Mouse (Mus musculus) liver, embryonic 14.5 days (tissue): ENCODE data around the gene Tbl1x. TPM values are rescaled to one million over a fixed set of nuclear protein-coding genes. Genes with fewer than 3 reads are reported as not detected.

Source experiments
- ATAC-seq: fragments of 200-750 bp; cut with Nextera tagmentation; 2 replicates; pipeline ENCODE4 v1.8.0; 2017; ENCODE audit warnings: moderate number of reproducible peaks, mild to moderate bottlenecking, moderate library complexity; ENCODE audit not compliant: insufficient read depth
- DNase-seq, 3 experiments: peaks; one replicate each; pipeline ENCODE4 v3.0.0-alpha.2; 2012 to 2013; ENCODE audit warnings: low read depth in 3 of 3, low spot score in 3 of 3
- H3K27ac ChIP-seq: fragments of 300-500 bp; sonication (generic); 2 replicates; pipeline ENCODE4 v1.5.1; 2014; ENCODE audit warnings: moderate library complexity, mild to moderate bottlenecking, control low read depth, inconsistent platforms
- H3K27me3 ChIP-seq: fragments of 300-500 bp; sonication (generic); 2 replicates; pipeline ENCODE4 v1.6.1; 2014; ENCODE audit warnings: mild to moderate bottlenecking, low read length, moderate library complexity; ENCODE audit not compliant: control insufficient read depth, insufficient read depth
- H3K36me3 ChIP-seq: fragments of 300-500 bp; sonication (generic); replicated peaks from 2 replicates; pipeline ENCODE4 v1.6.1; 2014; ENCODE audit warnings: low read depth; ENCODE audit not compliant: control insufficient read depth, insufficient read depth
- H3K4me1 ChIP-seq, 2 experiments: fragments of 200-500 bp in 1 of 2; fragments of 300-500 bp in 1 of 2; sonication (generic) in 1 of 2; replicated peaks; 2 replicates each; pipeline ENCODE4 v1.6.1; 2012 to 2014; ENCODE audit warnings: antibody characterized with exemption in 1 of 2, inconsistent platforms in 1 of 2, low read length in 1 of 2; ENCODE audit not compliant: control insufficient read depth in 2 of 2, insufficient read depth in 2 of 2
- H3K4me2 ChIP-seq: fragments of 300-500 bp; sonication (generic); 2 replicates; pipeline ENCODE4 v1.6.1; 2014; ENCODE audit warnings: low read depth, mild to moderate bottlenecking, control low read depth, moderate library complexity
- H3K4me3 ChIP-seq, 2 experiments: fragments of 200-500 bp in 1 of 2; fragments of 300-500 bp in 1 of 2; sonication (generic) in 1 of 2; 2 replicates each; pipeline ENCODE4 v1.5.1; 2012 to 2014; ENCODE audit warnings: low read depth in 2 of 2, low read length in 2 of 2, mild to moderate bottlenecking in 2 of 2, control low read depth in 1 of 2, inconsistent platforms in 1 of 2, moderate library complexity in 1 of 2; ENCODE audit not compliant: insufficient read depth in 1 of 2
- H3K9ac ChIP-seq: fragments of 300-500 bp; sonication (generic); replicated peaks from 2 replicates; pipeline ENCODE4 v1.6.1; 2014; ENCODE audit warnings: mild to moderate bottlenecking, control low read depth, moderate library complexity
- H3K9me3 ChIP-seq: fragments of 300-500 bp; sonication (generic); 2 replicates; pipeline ENCODE4 v1.6.1; 2016; ENCODE audit warnings: low read length, mixed read lengths; ENCODE audit not compliant: control insufficient read depth
- CTCF ChIP-seq: IDR thresholded peaks from 2 replicates; pipeline ENCODE4 v1.5.1; 2016; ENCODE audit warnings: antibody characterized with exemption, low read depth, control low read depth
- EP300 ChIP-seq: IDR thresholded peaks from 2 replicates; pipeline ENCODE4 v1.6.1; 2016; ENCODE audit warnings: antibody characterized with exemption, low read depth
- WGBS: fragments of 180-500 bp; shearing (Covaris S2); extraction: QIAGEN DNeasy Blood & Tissue Kit; methylation state at CpG from one replicate; pipeline ENCODE4 v1.1.7; 2014; ENCODE audit not compliant: insufficient replicate concordance; 5-methylcytosine and 5-hydroxymethylcytosine counted together
- polyA plus RNA-seq, 2 experiments: library from polyadenylated mRNA; depleted of rRNA in 1 of 2; stranded (reverse) in 1 of 2; unstranded in 1 of 2; fragments of >200 nt; fragmentation: Nextera tagmentation in 1 of 2; extraction: Ambion mirVana in 1 of 2; gene quantifications; 2 replicates each; pipeline versions ENCODE4 v1.2.1 to v1.2.3; 2012 to 2014

Gene Tbl1x
- polyA plus RNA-seq, 2 experiments: 7.6 to 14.2 TPM

DNA sequence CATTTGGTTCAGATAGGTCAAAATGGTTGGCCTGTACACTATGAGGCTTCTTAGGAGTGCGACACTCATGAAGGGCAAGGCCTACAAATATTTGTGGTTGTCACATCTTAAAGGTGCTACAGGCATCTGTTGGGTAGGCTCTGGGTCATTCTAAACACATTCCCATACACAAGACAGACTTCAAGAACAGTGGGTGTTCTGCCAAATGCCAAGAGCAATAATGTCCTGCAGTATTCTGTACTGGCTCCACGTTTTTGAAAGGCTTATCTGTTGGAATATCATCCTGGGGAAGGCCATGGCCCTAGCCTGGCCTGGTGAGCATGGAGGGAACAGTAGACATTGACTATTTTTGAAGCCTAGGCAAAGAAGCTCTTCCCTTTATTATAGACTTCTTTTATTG lies 87.9 kb downstream of the Tbl1x start:
- DNase-seq (no peak), ATAC-seq (no peak)
- Histone ChIP-seq H3K36me3 (no peaks in the 10 kb centered on the region), H3K4me2 (no peak overlapping the region), H3K27me3 (no peaks in the 10 kb centered on the region), H3K9me3 (no peaks in the 10 kb centered on the region), H3K4me3 (no peak overlapping the region), H3K9ac (no peak overlapping the region), H3K4me1 (peaks cover 0 to 5% of the 10 kb centered on the region in 2 experiments; a peak in 1 of 4 replicates), H3K27ac (no peak overlapping the region)
- TF ChIP-seq CTCF: no peak
- no peak for TF ChIP-seq EP300
- 51% methylated on average over 2 of the region's 2 CpGs for WGBS

DNA sequence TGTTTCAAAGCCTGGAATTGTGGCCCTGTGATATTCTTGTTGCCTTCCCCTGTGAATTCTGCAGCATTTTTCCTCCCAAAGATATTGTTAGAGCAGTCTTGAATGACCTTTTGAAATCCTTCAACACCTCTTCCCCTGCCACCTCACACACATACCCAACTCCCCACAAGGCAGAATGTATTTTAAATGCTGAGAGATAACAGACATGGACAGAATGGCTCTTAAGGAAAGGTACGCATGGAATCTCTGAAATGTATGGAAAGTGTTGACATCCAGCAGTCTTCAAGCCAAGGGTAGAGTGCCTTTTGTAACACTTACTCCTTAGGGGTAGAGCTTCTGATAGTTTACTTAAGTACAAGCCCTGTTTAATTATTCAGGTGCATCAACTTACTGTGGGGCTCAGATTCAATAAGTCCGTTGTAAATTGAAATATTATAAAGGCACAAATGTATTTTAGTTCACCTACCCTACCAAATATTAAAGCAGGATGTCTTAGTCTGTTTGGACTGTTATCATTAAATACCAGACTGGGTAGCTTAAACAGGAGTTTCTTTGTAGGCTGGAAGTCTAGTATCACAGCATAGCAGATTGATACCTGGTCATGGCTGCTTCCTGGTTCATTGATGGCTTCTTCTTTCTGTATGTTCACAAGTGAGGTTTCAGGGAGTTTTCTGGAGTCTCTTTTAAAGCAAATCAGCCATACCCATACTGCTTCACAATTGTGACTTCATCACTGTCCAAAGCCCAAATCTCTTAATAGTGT lies 92.9 kb downstream of the Tbl1x start:
- no peaks in the 10 kb centered on the region for H3K27me3 ChIP-seq
- H3K36me3 ChIP-seq: no peaks in the 10 kb centered on the region
- H3K4me1 ChIP-seq: peaks cover 0 to 4% of the 10 kb centered on the region in 2 experiments; a peak in 1 of 4 replicates
- no peak overlapping the region for H3K27ac ChIP-seq
- no peak overlapping the region for H3K4me2 ChIP-seq
- H3K9me3 ChIP-seq: no peaks in the 10 kb centered on the region
- H3K9ac ChIP-seq: no peak overlapping the region
- TF ChIP-seq CTCF (no peak), EP300 (no peak)
- 63% methylated on average over 2 of the region's 2 CpGs for WGBS
- no peak overlapping the region for H3K4me3 ChIP-seq
- ATAC-seq: no peak
- no peak for DNase-seq

DNA sequence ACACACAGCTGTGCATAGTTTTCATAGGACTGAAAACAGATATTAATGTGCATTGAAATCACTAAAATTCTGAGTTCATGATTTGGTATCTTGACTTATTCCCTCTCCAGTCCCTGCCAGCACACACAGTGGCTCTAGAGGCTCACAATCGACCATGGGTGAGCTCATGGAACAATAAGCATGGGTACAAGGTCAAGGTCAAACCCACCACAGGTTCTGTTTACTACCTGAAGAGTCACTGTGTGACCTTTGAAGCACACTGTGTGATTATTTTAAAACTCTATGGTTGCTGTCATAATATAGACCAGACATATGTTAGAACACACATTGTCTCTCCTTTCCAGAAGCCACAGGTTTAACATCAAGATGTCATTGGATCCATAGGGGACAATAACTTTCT lies 96.7 kb downstream of the Tbl1x start:
- Histone ChIP-seq H3K9me3 (no peaks in the 10 kb centered on the region), H3K4me1 (peaks cover 0 to 4% of the 10 kb centered on the region in 2 experiments; a peak in 1 of 4 replicates), H3K4me3 (no peak overlapping the region), H3K9ac (no peak overlapping the region), H3K27me3 (no peaks in the 10 kb centered on the region), H3K27ac (no peak overlapping the region), H3K36me3 (no peaks in the 10 kb centered on the region), H3K4me2 (no peak overlapping the region)
- ATAC-seq (no peak), DNase-seq (no peak)
- 36% methylated on average over 1 of the region's 1 CpGs for WGBS
- no peak for TF ChIP-seq CTCF
- no peak for TF ChIP-seq EP300

DNA sequence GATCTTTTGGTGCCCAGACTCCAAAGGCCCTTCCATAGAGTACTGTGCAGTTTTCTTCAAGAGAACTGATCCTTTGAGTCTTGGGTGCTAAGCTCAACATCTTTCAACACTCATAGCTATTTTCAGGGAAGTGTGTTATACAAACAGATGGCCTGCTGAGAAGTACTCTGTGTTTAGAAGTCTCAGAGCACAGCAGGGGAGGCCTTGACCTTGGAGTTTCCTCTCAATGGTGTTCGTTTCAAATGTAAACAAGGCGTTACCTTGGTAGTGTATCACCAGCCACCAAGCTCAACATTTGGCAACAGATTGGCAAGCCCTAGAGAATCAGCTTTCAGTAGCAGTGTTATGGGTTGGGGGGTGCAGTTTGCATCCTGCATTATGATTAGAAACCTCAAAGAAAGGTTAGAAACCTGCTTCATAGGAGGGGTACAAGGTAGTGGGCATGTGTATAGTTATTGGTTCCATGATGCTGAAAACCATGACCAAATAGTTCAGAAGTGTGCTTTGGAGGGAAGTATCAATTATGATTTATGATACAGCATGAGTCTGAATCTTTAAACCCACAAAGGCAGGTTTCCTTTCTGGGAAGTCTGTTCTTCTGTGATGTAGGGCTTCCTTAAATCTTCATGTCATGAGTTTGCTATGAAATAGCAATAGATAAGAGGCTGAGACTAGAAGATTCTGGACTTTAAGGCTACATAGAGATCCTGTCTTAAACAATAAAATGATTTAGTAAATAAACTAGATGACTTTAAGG lies 98.3 kb downstream of the Tbl1x start:
- DNase-seq (no peak), ATAC-seq (no peak)
- no peaks in the 10 kb centered on the region for H3K36me3 ChIP-seq
- no peaks in the 10 kb centered on the region for H3K9me3 ChIP-seq
- no peak overlapping the region for H3K4me2 ChIP-seq
- H3K27me3 ChIP-seq: no peaks in the 10 kb centered on the region
- no peak overlapping the region for H3K27ac ChIP-seq
- no peak overlapping the region for H3K4me3 ChIP-seq
- no peak for TF ChIP-seq CTCF
- no peak for TF ChIP-seq EP300
- peaks cover 0 to 4% of the 10 kb centered on the region in 2 experiments; a peak in 1 of 4 replicates for H3K4me1 ChIP-seq
- 41% methylated on average over 2 of the region's 2 CpGs for WGBS
- no peak overlapping the region for H3K9ac ChIP-seq

DNA sequence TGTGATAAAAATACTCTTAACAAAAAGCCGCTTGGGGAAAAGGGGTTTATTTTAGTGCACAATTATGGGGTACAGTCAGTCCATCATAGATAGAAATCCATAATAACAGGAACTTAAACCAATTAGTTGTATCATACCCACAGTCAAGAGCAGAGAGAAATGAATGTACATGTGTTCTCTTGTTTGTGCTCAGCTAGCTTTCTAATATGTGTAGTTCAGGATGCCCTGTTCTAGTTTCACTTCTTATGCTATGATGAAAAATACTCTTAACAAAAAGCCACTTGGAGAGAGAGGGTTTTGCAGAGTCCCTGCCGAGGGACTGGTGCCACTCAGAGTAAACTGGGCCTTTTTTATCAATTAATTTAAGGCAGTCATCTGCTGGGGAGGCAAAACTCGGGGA lies 101.1 kb downstream of the Tbl1x start:
- Histone ChIP-seq H3K9ac (no peak overlapping the region), H3K4me1 (peaks cover 0 to 4% of the 10 kb centered on the region in 2 experiments; a peak in 1 of 4 replicates), H3K36me3 (no peaks in the 10 kb centered on the region), H3K27ac (no peak overlapping the region), H3K27me3 (no peaks in the 10 kb centered on the region), H3K9me3 (no peaks in the 10 kb centered on the region), H3K4me3 (no peak overlapping the region), H3K4me2 (no peak overlapping the region)
- ATAC-seq (no peak), DNase-seq (no peak)
- WGBS: 40% methylated on average over 3 of the region's 3 CpGs
- TF ChIP-seq CTCF (no peak), EP300 (no peak)
